Mouse (Mus musculus): ENCODE results near the gene Ergic2. TPM values are rescaled to one million over a fixed set of nuclear protein-coding genes. Genes with fewer than 3 reads are reported as not detected.

Ergic2 gene
- total RNA-seq (2023) = 97.8 TPM

DNA sequence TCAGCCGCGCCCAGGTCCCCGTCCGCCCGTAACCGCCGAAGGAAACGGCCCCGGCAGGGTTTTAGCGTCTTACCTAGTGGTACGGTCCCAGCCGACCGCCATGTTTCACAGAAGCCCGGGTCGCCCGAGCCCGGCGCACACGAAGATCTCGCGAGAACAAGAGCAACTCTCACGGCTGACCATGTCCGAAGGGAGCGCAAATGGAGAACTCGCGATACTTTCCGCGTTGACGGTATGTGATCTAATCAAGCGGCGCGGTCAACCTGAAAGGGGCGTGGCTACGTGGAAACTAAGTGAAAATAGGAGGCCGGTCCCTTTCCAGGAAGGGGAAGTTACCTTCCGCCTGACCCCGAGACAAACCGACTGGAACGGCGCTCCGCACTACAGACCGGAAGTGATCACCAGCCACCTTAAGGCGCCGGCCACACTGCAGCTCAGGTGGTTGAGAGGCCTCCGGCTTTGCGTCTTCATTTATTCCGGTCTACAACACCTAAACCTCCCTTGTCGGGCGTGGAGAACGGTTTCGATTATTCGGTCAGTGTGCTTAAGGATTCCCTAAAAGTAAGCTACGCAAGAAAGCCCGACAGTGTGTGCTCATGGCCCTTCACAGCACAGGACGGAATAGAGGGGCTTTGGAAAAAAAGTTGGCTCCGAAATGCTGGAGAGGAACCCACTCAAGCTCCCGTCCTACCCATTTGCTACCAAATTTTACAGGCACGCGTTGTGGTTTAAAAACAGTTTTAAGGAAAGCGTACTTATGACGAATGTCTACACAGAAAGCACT, at the start of gene Ergic2:
Ergic2 (minus strand) TSS at position 478 of the 784 bp plus-strand sequence.

Other genes starting within 250 kb of the Ergic2 start
- gene Far2, start 165.1 kb downstream of the Ergic2 start, total RNA-seq (2023) = not detected
- gene Tmtc1, start 232.0 kb upstream of the Ergic2 start, total RNA-seq (2023) = 0.53 TPM

All from CD4-positive naive resting alpha-beta T cell, adult 57 days (primary cell).